Comparison of ENCODE assay signal across 9 mouse cellular contexts in the genomic region with DNA sequence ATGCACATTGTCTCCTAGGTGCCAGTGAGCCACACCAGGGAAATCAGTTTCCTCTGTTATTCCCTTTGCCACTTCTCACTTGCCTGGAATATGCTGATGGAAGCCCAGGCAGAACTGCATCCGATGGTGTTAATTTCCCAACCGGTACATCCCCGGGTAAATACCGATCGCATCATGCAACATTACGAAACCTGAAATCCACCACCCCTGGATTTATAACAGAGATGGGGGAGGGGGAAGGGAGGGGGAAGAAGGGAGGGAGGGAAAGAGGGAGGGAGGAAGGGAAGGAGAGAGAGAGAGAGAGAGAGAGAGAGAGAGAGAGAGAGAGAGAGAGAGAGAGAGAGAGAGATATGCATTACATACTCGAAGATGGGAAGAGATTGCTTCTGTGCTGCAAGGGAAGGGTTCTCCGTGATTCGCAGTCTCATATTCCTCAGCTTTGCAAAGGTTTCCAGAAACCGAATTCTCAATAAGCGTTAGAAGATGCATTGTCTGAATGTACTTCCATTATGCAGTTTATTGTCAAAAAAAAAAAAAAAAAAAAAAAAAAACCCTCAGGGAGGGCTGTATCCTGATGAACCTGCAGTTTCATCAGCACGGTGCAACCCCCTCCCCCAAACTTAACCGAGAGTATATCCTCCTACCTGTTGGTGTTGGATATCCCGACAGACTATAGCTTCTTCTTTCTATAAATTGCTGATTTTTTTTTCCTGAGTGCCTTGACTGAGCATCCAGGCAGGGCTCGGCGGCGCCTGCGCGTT. TPM values are rescaled to one million over a fixed set of nuclear protein-coding genes. Genes with fewer than 3 reads are reported as not detected.
A peak's percentile ranks its signal among the peaks of the same experiment; 100 is the strongest.
DNase-seq lines count a peak whose midpoint lies in the region; ATAC-seq lines count a peak whose summit lies in the region.
"Had no signal": no experiment of that assay in that cellular context is flagged by ENCODE, and none has a peak within 500 bp of the region (broad histone marks: within the 10 kb centered on the region; RNA-seq: fewer than 3 reads in every experiment).

No protein-coding gene starts in this region.

- ATAC-seq in heart, embryonic 14.5 days (ENCODE audit: insufficient number of reproducible peaks, insufficient read depth, low FRiP score, low read depth) = no peak; the same call in 1 of the 2 replicates
- ATAC-seq in forebrain, embryonic 13.5 days = peak; percentile 34
- ATAC-seq in midbrain, embryonic 14.5 days (ENCODE audit: low FRiP score, low TSS enrichment) = peak; percentile 46

- peak overlapping the region; percentile 85 for H3K9ac ChIP-seq in heart, embryonic 14.5 days (ENCODE audit: low read length)
- peak overlapping the region; percentile 94 for H3K9ac ChIP-seq in forebrain, embryonic 13.5 days
- H3K9ac ChIP-seq in midbrain, embryonic 14.5 days (replicated peaks; ENCODE audit: low read length) = peak overlapping the region; percentile 100

- H3K9me3 ChIP-seq in heart, embryonic 14.5 days (ENCODE audit: control insufficient read depth, low read length) = no peaks in the 10 kb centered on the region
- no peaks in the 10 kb centered on the region for H3K9me3 ChIP-seq in forebrain, embryonic 13.5 days (replicated peaks)
- H3K9me3 ChIP-seq in midbrain, embryonic 14.5 days (ENCODE audit: control insufficient read depth, low read length) = no peaks in the 10 kb centered on the region

- peaks cover 0 to 4% of the 10 kb centered on the region in 2 experiments; a peak in 1 of 4 replicates for H3K4me1 ChIP-seq in heart, embryonic 14.5 days (ENCODE audit: control insufficient read depth in 2 of 2, insufficient read depth in 2 of 2, low read length in 2 of 2)
- H3K4me1 ChIP-seq in forebrain, embryonic 13.5 days = peaks cover 16% of the 10 kb centered on the region
- peaks cover 19% of the 10 kb centered on the region for H3K4me1 ChIP-seq in midbrain, embryonic 14.5 days (ENCODE audit: control insufficient read depth, insufficient read depth, low read length)

- peak overlapping the region; percentile 63 to 70 for H3K4me3 ChIP-seq in heart, embryonic 14.5 days (ENCODE audit: control insufficient read depth in 1 of 2, insufficient read depth in 1 of 2, low read depth in 1 of 2, low read length in 2 of 2)
- H3K4me3 ChIP-seq in forebrain, embryonic 13.5 days = peak overlapping the region; percentile 65
- H3K4me3 ChIP-seq in midbrain, embryonic 14.5 days (replicated peaks; ENCODE audit: low read depth, low read length) = peak overlapping the region; percentile 71

- H3K27me3 ChIP-seq in heart, embryonic 14.5 days (ENCODE audit: control insufficient read depth, insufficient read depth, low read length) = no peaks in the 10 kb centered on the region
- H3K27me3 ChIP-seq in forebrain, embryonic 13.5 days = no peaks in the 10 kb centered on the region
- H3K27me3 ChIP-seq in midbrain, embryonic 14.5 days (ENCODE audit: control insufficient read depth, insufficient read depth, low read length) = no peaks in the 10 kb centered on the region

- DNase-seq in heart, postnatal 14 days = no peak
- peak; percentile 75 for DNase-seq in adipocyte (ENCODE audit: low spot score)
- peak; percentile 12 for DNase-seq in layer of hippocampus, adult 9-10 months (ENCODE audit: low spot score)
- peak; percentile 82 for DNase-seq in midbrain, embryonic 14.5 days
- DNase-seq in ovary, postnatal 36 days (ENCODE audit: low spot score) = no peak
- no peak for DNase-seq in urinary bladder, adult 2 months (ENCODE audit: low spot score)

- H3K27ac ChIP-seq in heart, embryonic 14.5 days (replicated peaks in 1 of 2; ENCODE audit: control insufficient read depth in 1 of 2, insufficient read depth in 1 of 2, low read depth in 2 of 2, low read length in 2 of 2) = peak overlapping the region in 1 of 2 experiments; percentile 84; a peak in 2 of 4 replicates
- H3K27ac ChIP-seq in forebrain, embryonic 13.5 days = peak overlapping the region; percentile 98
- peak overlapping the region; percentile 100 for H3K27ac ChIP-seq in midbrain, embryonic 14.5 days (replicated peaks; ENCODE audit: low read depth, low read length)

- 4% methylated on average over 19 of the region's 19 CpGs for WGBS in heart, embryonic 14.5 days
- 1% methylated on average over 19 of the region's 19 CpGs for WGBS in forebrain, embryonic 13.5 days
- 1% methylated on average over 19 of the region's 19 CpGs for WGBS in midbrain, embryonic 14.5 days

- H3K4me2 ChIP-seq in heart, embryonic 14.5 days (ENCODE audit: low read length) = peak overlapping the region; percentile 86
- H3K4me2 ChIP-seq in forebrain, embryonic 13.5 days = peak overlapping the region; percentile 74
- peak overlapping the region; percentile 81 for H3K4me2 ChIP-seq in midbrain, embryonic 14.5 days (ENCODE audit: low read length)

- H3K36me3 ChIP-seq in heart, embryonic 14.5 days (ENCODE audit: control insufficient read depth, insufficient read depth, low read length) = no peaks in the 10 kb centered on the region
- no peaks in the 10 kb centered on the region for H3K36me3 ChIP-seq in forebrain, embryonic 13.5 days (ENCODE audit: poor library complexity, severe bottlenecking)
- H3K36me3 ChIP-seq in midbrain, embryonic 14.5 days (ENCODE audit: control insufficient read depth, insufficient read depth, low read length) = no peaks in the 10 kb centered on the region

- intact Hi-C loops in heart, postnatal 14 days (cut with DNase I) = no loop called here

RNA-seq across cellular contexts. Expression of a gene that starts 1.6 kb away (rescaled TPM):
- polyA plus RNA-seq in heart, embryonic 14.5 days (2014; fragmentation: Nextera tagmentation; extraction: Ambion mirVana) = 5.9 and 6.2 TPM in 2 replicates
- total RNA-seq in heart, postnatal 14 days (2021) = under 1 TPM; 0.17 to 0.27 TPM
- 60.2 and 65.0 TPM in 2 replicates for polyA plus RNA-seq in forebrain, embryonic 13.5 days (2015; fragmentation: Nextera tagmentation; extraction: Ambion mirVana)
- polyA plus RNA-seq in midbrain, embryonic 14.5 days (2014; fragmentation: Nextera tagmentation; extraction: Ambion mirVana) = 107 and 117 TPM in 2 replicates
- 0.65 and 0.84 TPM in 2 replicates for polyA plus RNA-seq in urinary bladder, adult 2 months (2012; rRNA removed)
- total RNA-seq: neutrophil, adult 5-6 weeks had no signal

RNA-seq across cellular contexts. Expression of a gene that starts 33.2 kb away (rescaled TPM):
- 94.3 and 102 TPM in 2 replicates for polyA plus RNA-seq in heart, embryonic 14.5 days (2014; fragmentation: Nextera tagmentation; extraction: Ambion mirVana)
- total RNA-seq in heart, postnatal 14 days (2021) = 10 to 100 TPM; 39.1 to 41.9 TPM
- 98.9 and 101 TPM in 2 replicates for polyA plus RNA-seq in forebrain, embryonic 13.5 days (2015; fragmentation: Nextera tagmentation; extraction: Ambion mirVana)
- 61.9 and 80.6 TPM in 2 replicates for polyA plus RNA-seq in midbrain, embryonic 14.5 days (2014; fragmentation: Nextera tagmentation; extraction: Ambion mirVana)
- polyA plus RNA-seq in urinary bladder, adult 2 months (2012; rRNA removed) = 111 and 138 TPM in 2 replicates

Comparison
In these comparisons a context has a peak if more than half of its experiments do, and no peak if none do; other contexts are left out.
1. DNase-seq: peak in adipocyte (single experiment), layer of hippocampus, adult 9-10 months (single experiment) and midbrain, embryonic 14.5 days (single experiment); none in heart, postnatal 14 days (0 of 2), ovary, postnatal 36 days (single experiment) and urinary bladder, adult 2 months (single experiment).
2. Peak in every context shown above with its lines, with median percentiles within 50 percentile points of each other: H3K4me2 ChIP-seq, H3K4me3 ChIP-seq and H3K9ac ChIP-seq.